Mouse (Mus musculus): Measurements from ENCODE around the gene Tdrd5. TPM values are rescaled to one million over a fixed set of nuclear protein-coding genes. Genes with fewer than 3 reads are reported as not detected.

Tdrd5 gene
- total and polyA plus RNA-seq, 3 experiments: not detected

- 77% methylated on average over 3 of the region's 3 CpGs for WGBS
- DNase-seq: no peak
- no peak overlapping the region for H3K9ac ChIP-seq (ENCODE audit: low read depth, low read length)
- intact Hi-C loops (cut with DNase I): no loop called here
- no peaks in the 10 kb centered on the region for H3K36me3 ChIP-seq (ENCODE audit: control insufficient read depth, insufficient read depth, low read length)
- H3K79me2 ChIP-seq (replicated peaks; ENCODE audit: control insufficient read depth, insufficient read depth, low read length): no peaks in the 10 kb centered on the region
- H3K27me3 ChIP-seq (ENCODE audit: control insufficient read depth, insufficient read depth, low read length): no peaks in the 10 kb centered on the region
- H3K4me3 ChIP-seq: no peak overlapping the region
- TF ChIP-seq CTCF (IDR thresholded peaks at IDR 0.05): no peak
- no peak for TF ChIP-seq POLR2A (IDR thresholded peaks at IDR 0.05; ENCODE audit: insufficient read depth, low read depth, low read length)
- no peak for TF ChIP-seq EP300 (IDR thresholded peaks at IDR 0.05; ENCODE audit: insufficient read depth, low read depth, low read length)
- no peak overlapping the region for H3K27ac ChIP-seq
- no peaks in the 10 kb centered on the region for H3K4me1 ChIP-seq (ENCODE audit: control insufficient read depth, insufficient read depth, low read length)
Observed at GRCm38 (mm10) chr1:156247893-156248292, 55.6 kb downstream of the Tdrd5 start.

- no peaks in the 10 kb centered on the region for H3K4me1 ChIP-seq (ENCODE audit: control insufficient read depth, insufficient read depth, low read length)
- H3K9ac ChIP-seq (ENCODE audit: low read depth, low read length): no peak overlapping the region
- H3K36me3 ChIP-seq (ENCODE audit: control insufficient read depth, insufficient read depth, low read length): no peaks in the 10 kb centered on the region
- no peaks in the 10 kb centered on the region for H3K27me3 ChIP-seq (ENCODE audit: control insufficient read depth, insufficient read depth, low read length)
- no peak for TF ChIP-seq POLR2A (IDR thresholded peaks at IDR 0.05; ENCODE audit: insufficient read depth, low read depth, low read length)
- peak; percentile 56; the same call in 1 of the 2 replicates for TF ChIP-seq EP300 (IDR thresholded peaks at IDR 0.05; ENCODE audit: insufficient read depth, low read depth, low read length)
- peak; percentile 94 for TF ChIP-seq CTCF (IDR thresholded peaks at IDR 0.05)
- H3K27ac ChIP-seq: no peak overlapping the region
- peak; percentile 39 to 63 for DNase-seq
- 7% methylated on average over 14 of the region's 14 CpGs for WGBS
- intact Hi-C loops (cut with DNase I): loop anchor here (1.0 kb wide), 1 partner anchor 156 kb away; no protein-coding TSS in a partner anchor
- no peak overlapping the region for H3K4me3 ChIP-seq
- H3K79me2 ChIP-seq (replicated peaks; ENCODE audit: control insufficient read depth, insufficient read depth, low read length): no peaks in the 10 kb centered on the region
Observed at GRCm38 (mm10) chr1:156241713-156242348, 61.6 kb downstream of the Tdrd5 start.

- intact Hi-C loops (cut with DNase I): loop anchor here (1.0 kb wide), 1 partner anchor 155 kb away; no protein-coding TSS in a partner anchor
- no peaks in the 10 kb centered on the region for H3K4me1 ChIP-seq (ENCODE audit: control insufficient read depth, insufficient read depth, low read length)
- H3K27ac ChIP-seq: no peak overlapping the region
- no peaks in the 10 kb centered on the region for H3K27me3 ChIP-seq (ENCODE audit: control insufficient read depth, insufficient read depth, low read length)
- no peak for TF ChIP-seq POLR2A (IDR thresholded peaks at IDR 0.05; ENCODE audit: insufficient read depth, low read depth, low read length)
- peak; percentile 53 for TF ChIP-seq CTCF (IDR thresholded peaks at IDR 0.05)
- TF ChIP-seq EP300 (IDR thresholded peaks at IDR 0.05; ENCODE audit: insufficient read depth, low read depth, low read length): no peak
- 45% methylated on average over 2 of the region's 2 CpGs for WGBS
- no peak for DNase-seq
- H3K4me3 ChIP-seq: no peak overlapping the region
- H3K79me2 ChIP-seq (replicated peaks; ENCODE audit: control insufficient read depth, insufficient read depth, low read length): no peaks in the 10 kb centered on the region
- no peaks in the 10 kb centered on the region for H3K36me3 ChIP-seq (ENCODE audit: control insufficient read depth, insufficient read depth, low read length)
- H3K9ac ChIP-seq (ENCODE audit: low read depth, low read length): no peak overlapping the region
Observed at GRCm38 (mm10) chr1:156241035-156241434, 62.4 kb downstream of the Tdrd5 start.

GRCm38 (mm10) chr1:156231122-156231521 lies 72.3 kb downstream of the Tdrd5 start:
- Histone ChIP-seq H3K36me3 (ENCODE audit: control insufficient read depth, insufficient read depth, low read length) (no peaks in the 10 kb centered on the region), H3K9ac (ENCODE audit: low read depth, low read length) (no peak overlapping the region), H3K27ac (no peak overlapping the region), H3K27me3 (ENCODE audit: control insufficient read depth, insufficient read depth, low read length) (no peaks in the 10 kb centered on the region), H3K79me2 (replicated peaks; ENCODE audit: control insufficient read depth, insufficient read depth, low read length) (no peaks in the 10 kb centered on the region), H3K4me3 (no peak overlapping the region), H3K4me1 (ENCODE audit: control insufficient read depth, insufficient read depth, low read length) (no peaks in the 10 kb centered on the region)
- no peak for TF ChIP-seq POLR2A (IDR thresholded peaks at IDR 0.05; ENCODE audit: insufficient read depth, low read depth, low read length)
- no peak for TF ChIP-seq CTCF (IDR thresholded peaks at IDR 0.05)
- TF ChIP-seq EP300 (IDR thresholded peaks at IDR 0.05; ENCODE audit: insufficient read depth, low read depth, low read length): no peak
- 94% methylated on average over 6 of the region's 6 CpGs for WGBS
- DNase-seq: no peak
- intact Hi-C loops (cut with DNase I): no loop called here

- Histone ChIP-seq H3K79me2 (replicated peaks; ENCODE audit: control insufficient read depth, insufficient read depth, low read length) (no peaks in the 10 kb centered on the region), H3K9ac (ENCODE audit: low read depth, low read length) (no peak overlapping the region), H3K27ac (peak overlapping the region; percentile 4; the same call in 1 of the 2 replicates), H3K4me1 (ENCODE audit: control insufficient read depth, insufficient read depth, low read length) (no peaks in the 10 kb centered on the region), H3K27me3 (ENCODE audit: control insufficient read depth, insufficient read depth, low read length) (no peaks in the 10 kb centered on the region), H3K36me3 (ENCODE audit: control insufficient read depth, insufficient read depth, low read length) (no peaks in the 10 kb centered on the region), H3K4me3 (no peak overlapping the region)
- peak; percentile 56 to 60 for DNase-seq
- intact Hi-C loops (cut with DNase I): no loop called here
- no peak for TF ChIP-seq CTCF (IDR thresholded peaks at IDR 0.05)
- no peak for TF ChIP-seq POLR2A (IDR thresholded peaks at IDR 0.05; ENCODE audit: insufficient read depth, low read depth, low read length)
- no peak for TF ChIP-seq EP300 (IDR thresholded peaks at IDR 0.05; ENCODE audit: insufficient read depth, low read depth, low read length)
- WGBS: 24% methylated on average over 9 of the region's 9 CpGs
Observed at GRCm38 (mm10) chr1:156230339-156231089, 73.0 kb downstream of the Tdrd5 start.

GRCm38 (mm10) chr1:156229448-156229847 lies 74.0 kb downstream of the Tdrd5 start:
- 15% methylated on average over 7 of the region's 7 CpGs for WGBS
- intact Hi-C loops (cut with DNase I): loop anchor here (2.0 kb wide), 1 partner anchor 143 kb away; no protein-coding TSS in a partner anchor

More at GRCm38 (mm10) chr1:156229448-156229847, 74.0 kb downstream of the Tdrd5 start:
- Histone ChIP-seq H3K9ac (ENCODE audit: low read depth, low read length) (no peak overlapping the region), H3K27ac (no peak overlapping the region), H3K4me1 (ENCODE audit: control insufficient read depth, insufficient read depth, low read length) (no peaks in the 10 kb centered on the region), H3K36me3 (ENCODE audit: control insufficient read depth, insufficient read depth, low read length) (no peaks in the 10 kb centered on the region), H3K27me3 (ENCODE audit: control insufficient read depth, insufficient read depth, low read length) (no peaks in the 10 kb centered on the region), H3K79me2 (replicated peaks; ENCODE audit: control insufficient read depth, insufficient read depth, low read length) (no peaks in the 10 kb centered on the region), H3K4me3 (no peak overlapping the region)
- DNase-seq: peak; percentile 44 to 64
- TF ChIP-seq POLR2A (IDR thresholded peaks at IDR 0.05; ENCODE audit: insufficient read depth, low read depth, low read length): no peak
- peak; percentile 89 for TF ChIP-seq CTCF (IDR thresholded peaks at IDR 0.05)
